22 mouse cellular contexts compared by ENCODE assay signal in genomic region chr8:127347890-127348495, GRCm38 (mm10).
"Had no signal": no experiment of that assay in that cellular context is flagged by ENCODE, and none has a peak within 500 bp of the region (broad histone marks: within the 10 kb centered on the region; RNA-seq: fewer than 3 reads in every experiment).

No protein-coding gene starts in this region.

- ATAC-seq: liver, embryonic 12.5 days; midbrain, embryonic 15.5 days had no signal

- H3K27me3 ChIP-seq: limb, embryonic 13.5 days; liver, embryonic 12.5 days; liver, embryonic 15.5 days; lung, embryonic 15.5 days; midbrain, embryonic 12.5 days; midbrain, embryonic 15.5 days; neural tube, embryonic 13.5 days; stomach, embryonic 15.5 days had no signal

- DNase-seq: kidney, adult 2 months; kidney, postnatal 25 days; layer of hippocampus, adult 9-11 months; liver; lung, adult 18-20 months; lung, postnatal 14 days; lung, postnatal 4 days; right cerebral cortex, postnatal 14 days; spleen, adult 18-20 months; thymus, adult 18-20 months; thymus, postnatal 36 days had no signal

- H3K4me1 ChIP-seq: limb, embryonic 10.5 days; liver, embryonic 12.5 days; liver, embryonic 15.5 days; lung, embryonic 15.5 days; stomach, embryonic 15.5 days had no signal

- H3K27ac ChIP-seq: kidney, postnatal 0 days; layer of hippocampus, adult 2 months; limb, embryonic 10.5 days; limb, embryonic 13.5 days; liver, embryonic 12.5 days; liver, embryonic 15.5 days; lung, embryonic 15.5 days; midbrain, embryonic 12.5 days; midbrain, embryonic 15.5 days; neural tube, embryonic 13.5 days; stomach, embryonic 15.5 days had no signal

- H3K4me3 ChIP-seq: layer of hippocampus, adult 2 months; limb, embryonic 10.5 days; limb, embryonic 13.5 days; liver, embryonic 12.5 days; liver, embryonic 15.5 days; lung, embryonic 15.5 days; midbrain, embryonic 12.5 days; midbrain, embryonic 15.5 days; neural tube, embryonic 13.5 days; stomach, embryonic 15.5 days had no signal

- H3K9me3 ChIP-seq: limb, embryonic 10.5 days; limb, embryonic 13.5 days; liver, embryonic 12.5 days; liver, embryonic 15.5 days; lung, embryonic 15.5 days; midbrain, embryonic 12.5 days; midbrain, embryonic 15.5 days; neural tube, embryonic 13.5 days; stomach, embryonic 15.5 days had no signal

- H3K4me2 ChIP-seq: limb, embryonic 13.5 days; liver, embryonic 12.5 days; liver, embryonic 15.5 days; lung, embryonic 15.5 days; midbrain, embryonic 12.5 days; midbrain, embryonic 15.5 days; neural tube, embryonic 13.5 days; stomach, embryonic 15.5 days had no signal

- H3K9ac ChIP-seq: limb, embryonic 13.5 days; liver, embryonic 12.5 days; liver, embryonic 15.5 days; lung, embryonic 15.5 days; midbrain, embryonic 12.5 days; midbrain, embryonic 15.5 days; neural tube, embryonic 13.5 days; stomach, embryonic 15.5 days had no signal

- H3K36me3 ChIP-seq: limb, embryonic 10.5 days; limb, embryonic 13.5 days; liver, embryonic 12.5 days; liver, embryonic 15.5 days; lung, embryonic 15.5 days; midbrain, embryonic 12.5 days; midbrain, embryonic 15.5 days; neural tube, embryonic 13.5 days; stomach, embryonic 15.5 days had no signal
